Mouse (Mus musculus) adrenal gland, postnatal 0 days (tissue): ENCODE data around the gene Col4a6. TPM values are rescaled to one million over a fixed set of nuclear protein-coding genes. Genes with fewer than 3 reads are reported as not detected.

Source experiments
- polyA plus RNA-seq: library from polyadenylated mRNA; unstranded; fragments of >200 nt; fragmentation: Nextera tagmentation; extraction: Ambion mirVana; gene quantifications from 2 replicates; pipeline ENCODE4 v1.2.1, GENCODE M21; 2015

Gene Col4a6
- 0.43 and 0.69 TPM in 2 replicates for polyA plus RNA-seq

GRCm38 (mm10) chrX:141473470-141474302 lies at the start of gene Col4a6:
Gene Col4a6 (minus strand): TSS chrX:141474076.

GRCm38 (mm10) chrX:141475110-141475509 lies 1.2 kb upstream of the Col4a6 start, which contains the start of gene Col4a5:
Gene Col4a5 (plus strand): TSS chrX:141475385.

Other genes starting within 250 kb of the Col4a6 start
- 7.1 and 11.2 TPM in 2 replicates for gene Col4a5, start 1.3 kb upstream of the Col4a6 start, polyA plus RNA-seq